Mouse (Mus musculus): ENCODE measurements around the gene Fgf11.

The Fgf11 gene

DNA sequence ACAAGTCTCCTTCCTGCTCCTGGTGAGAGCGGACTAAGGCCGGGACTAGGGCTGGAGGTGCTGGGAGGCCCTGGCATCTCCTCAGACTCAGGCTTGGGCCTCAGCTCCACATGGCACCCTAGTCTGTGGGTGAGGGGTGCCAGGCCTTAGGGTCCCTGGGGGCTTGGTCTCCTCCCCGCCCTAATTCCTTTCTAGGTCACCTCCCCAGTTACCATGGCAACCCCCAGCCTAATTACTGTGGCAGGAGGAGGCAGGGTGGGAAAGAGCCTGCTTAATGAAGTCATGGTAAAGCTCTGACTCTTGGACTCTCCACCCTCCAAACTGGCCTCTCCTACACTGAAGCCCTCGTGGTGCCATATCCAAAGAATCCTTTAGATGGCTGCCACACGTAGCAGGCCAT is 27.2 kb upstream of the Fgf11 start:
- H3K27me3 ChIP-seq (ENCODE audit: insufficient read depth, low read length): peaks cover 36% of the 10 kb centered on the region
- peaks cover 38% of the 10 kb centered on the region for H3K36me3 ChIP-seq (ENCODE audit: insufficient read depth, low read length)
- H3K9me3 ChIP-seq (ENCODE audit: low read length): peaks cover 11% of the 10 kb centered on the region; the same call in 1 of the 2 replicates
- TF ChIP-seq NANOG (IDR thresholded peaks at IDR 0.05; ENCODE audit: borderline replicate concordance, low read length) (no peak), CTCF (conservative IDR thresholded peaks at IDR 0.05; ENCODE audit: low read length) (no peak), POU5F1 (IDR thresholded peaks at IDR 0.05; ENCODE audit: borderline replicate concordance, low read length) (no peak)
- no peak overlapping the region for H3K4me3 ChIP-seq (replicated peaks; ENCODE audit: low read length)
- H3K4me1 ChIP-seq (replicated peaks; ENCODE audit: low read depth, low read length): peaks cover 62% of the 10 kb centered on the region

GRCm38 (mm10) chr11:69823456-69823855 is 21.8 kb upstream of the Fgf11 start:
- Histone ChIP-seq H3K27me3 (ENCODE audit: insufficient read depth, low read length) (peaks cover 25% of the 10 kb centered on the region), H3K4me1 (replicated peaks; ENCODE audit: low read depth, low read length) (peaks cover 31% of the 10 kb centered on the region), H3K36me3 (ENCODE audit: insufficient read depth, low read length) (peaks cover 29% of the 10 kb centered on the region), H3K4me3 (replicated peaks; ENCODE audit: low read length) (no peak overlapping the region), H3K9me3 (ENCODE audit: low read length) (peaks cover 11% of the 10 kb centered on the region; the same call in 1 of the 2 replicates)
- TF ChIP-seq CTCF (conservative IDR thresholded peaks at IDR 0.05; ENCODE audit: low read length) (no peak), NANOG (IDR thresholded peaks at IDR 0.05; ENCODE audit: borderline replicate concordance, low read length) (no peak), POU5F1 (IDR thresholded peaks at IDR 0.05; ENCODE audit: borderline replicate concordance, low read length) (no peak)

- H3K4me1 ChIP-seq (replicated peaks; ENCODE audit: low read depth, low read length): peaks cover 29% of the 10 kb centered on the region
- H3K27me3 ChIP-seq (ENCODE audit: insufficient read depth, low read length): peaks cover 38% of the 10 kb centered on the region
- TF ChIP-seq POU5F1 (IDR thresholded peaks at IDR 0.05; ENCODE audit: borderline replicate concordance, low read length) (no peak), CTCF (conservative IDR thresholded peaks at IDR 0.05; ENCODE audit: low read length) (no peak), NANOG (IDR thresholded peaks at IDR 0.05; ENCODE audit: borderline replicate concordance, low read length) (no peak)
- H3K9me3 ChIP-seq (ENCODE audit: low read length): peaks cover 8% of the 10 kb centered on the region; the same call in 1 of the 2 replicates
- peaks cover 17% of the 10 kb centered on the region for H3K36me3 ChIP-seq (ENCODE audit: insufficient read depth, low read length)
- no peak within 1 kb of the TSS for H3K4me3 ChIP-seq (replicated peaks; ENCODE audit: low read length)
Observed at GRCm38 (mm10) chr11:69822080-69822479, 20.4 kb upstream of the Fgf11 start, which contains the start of gene Spem1. Gene Spem1 (minus strand): TSS chr11:69822180.

DNA sequence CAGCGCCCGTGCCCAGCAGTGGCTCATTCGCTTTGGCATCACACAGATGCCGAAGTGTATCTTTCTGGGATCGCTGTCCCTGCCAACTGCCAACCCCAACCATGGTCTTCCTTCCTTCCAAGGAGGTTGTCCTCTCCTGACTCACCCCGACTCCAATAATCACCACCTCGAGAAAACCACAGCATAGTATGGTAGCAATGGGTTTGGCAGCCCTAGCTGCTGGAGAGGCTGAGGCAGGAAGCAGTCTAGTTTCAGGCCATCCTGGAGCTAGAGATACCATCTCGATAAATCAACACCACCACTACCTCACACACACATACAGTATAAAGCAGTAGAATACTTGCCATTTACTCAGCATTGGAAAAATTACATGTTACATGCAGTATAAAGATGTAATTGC is 17.2 kb upstream of the Fgf11 start:
- H3K36me3 ChIP-seq (ENCODE audit: insufficient read depth, low read length): no peaks in the 10 kb centered on the region
- peaks cover 42% of the 10 kb centered on the region for H3K27me3 ChIP-seq (ENCODE audit: insufficient read depth, low read length)
- TF ChIP-seq NANOG (IDR thresholded peaks at IDR 0.05; ENCODE audit: borderline replicate concordance, low read length) (no peak), CTCF (conservative IDR thresholded peaks at IDR 0.05; ENCODE audit: low read length) (no peak), POU5F1 (IDR thresholded peaks at IDR 0.05; ENCODE audit: borderline replicate concordance, low read length) (no peak)
- H3K9me3 ChIP-seq (ENCODE audit: low read length): no peaks in the 10 kb centered on the region
- no peak overlapping the region for H3K4me3 ChIP-seq (replicated peaks; ENCODE audit: low read length)
- peaks cover 26% of the 10 kb centered on the region for H3K4me1 ChIP-seq (replicated peaks; ENCODE audit: low read depth, low read length)

GRCm38 (mm10) chr11:69818365-69818764 is 16.7 kb upstream of the Fgf11 start, which contains the start of gene Spem2:
Gene Spem2 (minus strand): TSS chr11:69818465.
- no peaks in the 10 kb centered on the region for H3K36me3 ChIP-seq (ENCODE audit: insufficient read depth, low read length)
- peaks cover 21% of the 10 kb centered on the region for H3K4me1 ChIP-seq (replicated peaks; ENCODE audit: low read depth, low read length)

DNA sequence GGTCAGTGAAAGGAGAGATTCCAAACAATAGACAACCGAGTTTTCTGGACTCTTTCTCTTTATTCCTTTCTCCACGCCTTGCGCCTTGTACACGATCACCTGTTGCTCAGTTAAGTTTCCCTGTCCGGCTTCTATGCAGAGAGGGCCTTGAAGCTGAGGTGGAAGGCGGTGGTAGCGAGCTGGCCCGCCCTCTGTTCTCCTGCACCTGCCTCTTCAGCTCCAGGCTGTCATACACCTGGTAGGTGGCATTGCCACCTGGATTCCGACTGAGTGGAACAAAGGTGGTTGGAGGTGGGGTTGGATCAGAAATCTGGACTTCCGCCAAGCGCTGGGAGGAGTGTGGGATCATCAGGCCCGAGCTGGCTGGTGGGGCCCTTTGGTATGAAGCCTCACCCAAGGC is 14.9 kb upstream of the Fgf11 start:
- peaks cover 21% of the 10 kb centered on the region for H3K4me1 ChIP-seq (replicated peaks; ENCODE audit: low read depth, low read length)
- no peaks in the 10 kb centered on the region for H3K36me3 ChIP-seq (ENCODE audit: insufficient read depth, low read length)
- TF ChIP-seq NANOG (IDR thresholded peaks at IDR 0.05; ENCODE audit: borderline replicate concordance, low read length): no peak
- no peak for TF ChIP-seq CTCF (conservative IDR thresholded peaks at IDR 0.05; ENCODE audit: low read length)
- TF ChIP-seq POU5F1 (IDR thresholded peaks at IDR 0.05; ENCODE audit: borderline replicate concordance, low read length): no peak
- peak overlapping the region; percentile 54 for H3K4me3 ChIP-seq (replicated peaks; ENCODE audit: low read length)
- H3K27me3 ChIP-seq (ENCODE audit: insufficient read depth, low read length): peaks cover 52% of the 10 kb centered on the region
- H3K9me3 ChIP-seq (ENCODE audit: low read length): no peaks in the 10 kb centered on the region

More at GRCm38 (mm10) chr11:69818365-69818764, 16.7 kb upstream of the Fgf11 start, which contains the start of gene Spem2:
- Histone ChIP-seq H3K27me3 (ENCODE audit: insufficient read depth, low read length) (peaks cover 41% of the 10 kb centered on the region), H3K4me3 (replicated peaks; ENCODE audit: low read length) (peak within 1 kb of the TSS; percentile 54), H3K9me3 (ENCODE audit: low read length) (no peaks in the 10 kb centered on the region)
- no peak for TF ChIP-seq POU5F1 (IDR thresholded peaks at IDR 0.05; ENCODE audit: borderline replicate concordance, low read length)
- TF ChIP-seq NANOG (IDR thresholded peaks at IDR 0.05; ENCODE audit: borderline replicate concordance, low read length): no peak
- TF ChIP-seq CTCF (conservative IDR thresholded peaks at IDR 0.05; ENCODE audit: low read length): no peak

DNA sequence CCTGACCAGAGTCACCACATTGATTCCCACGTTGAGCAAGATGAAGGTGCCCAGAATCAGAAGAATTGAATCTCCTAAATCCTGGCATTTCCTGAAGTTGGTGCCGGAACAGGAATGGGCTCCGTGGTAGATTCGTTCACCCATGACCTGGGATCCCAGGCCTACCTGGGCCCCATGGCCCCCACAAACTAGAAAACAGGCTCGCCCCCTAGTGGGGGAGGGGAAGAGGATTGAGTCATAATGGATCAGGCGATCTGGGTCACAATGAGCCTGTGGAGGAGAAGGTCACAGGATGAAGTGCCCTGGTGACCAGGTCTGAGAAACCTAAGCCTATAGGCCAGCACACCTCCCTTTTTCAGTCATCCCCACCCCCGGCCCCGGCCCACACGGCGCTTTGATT is 13.5 kb upstream of the Fgf11 start, which contains the start of gene Gm39566:
Gm39566 (minus strand) TSS at position 144 of the 400 bp plus-strand sequence.
- Histone ChIP-seq H3K4me3 (replicated peaks; ENCODE audit: low read length) (no peak within 1 kb of the TSS), H3K36me3 (ENCODE audit: insufficient read depth, low read length) (no peaks in the 10 kb centered on the region), H3K27me3 (ENCODE audit: insufficient read depth, low read length) (peaks cover 61% of the 10 kb centered on the region), H3K9me3 (ENCODE audit: low read length) (no peaks in the 10 kb centered on the region), H3K4me1 (replicated peaks; ENCODE audit: low read depth, low read length) (peaks cover 21% of the 10 kb centered on the region)
- TF ChIP-seq POU5F1 (IDR thresholded peaks at IDR 0.05; ENCODE audit: borderline replicate concordance, low read length) (no peak), CTCF (conservative IDR thresholded peaks at IDR 0.05; ENCODE audit: low read length) (0 out of 2 replicates have a peak, but pooled peaks have one; percentile 15)

GRCm38 (mm10) chr11:69810280-69810679 is 8.6 kb upstream of the Fgf11 start:
- TF ChIP-seq CTCF (conservative IDR thresholded peaks at IDR 0.05; ENCODE audit: low read length) (no peak), POU5F1 (IDR thresholded peaks at IDR 0.05; ENCODE audit: borderline replicate concordance, low read length) (no peak), NANOG (IDR thresholded peaks at IDR 0.05; ENCODE audit: borderline replicate concordance, low read length) (no peak)
- H3K9me3 ChIP-seq (ENCODE audit: low read length): no peaks in the 10 kb centered on the region
- H3K27me3 ChIP-seq (ENCODE audit: insufficient read depth, low read length): peaks cover 38% of the 10 kb centered on the region
- H3K36me3 ChIP-seq (ENCODE audit: insufficient read depth, low read length): no peaks in the 10 kb centered on the region
- no peak overlapping the region for H3K4me3 ChIP-seq (replicated peaks; ENCODE audit: low read length)
- peaks cover 13% of the 10 kb centered on the region for H3K4me1 ChIP-seq (replicated peaks; ENCODE audit: low read depth, low read length)

DNA sequence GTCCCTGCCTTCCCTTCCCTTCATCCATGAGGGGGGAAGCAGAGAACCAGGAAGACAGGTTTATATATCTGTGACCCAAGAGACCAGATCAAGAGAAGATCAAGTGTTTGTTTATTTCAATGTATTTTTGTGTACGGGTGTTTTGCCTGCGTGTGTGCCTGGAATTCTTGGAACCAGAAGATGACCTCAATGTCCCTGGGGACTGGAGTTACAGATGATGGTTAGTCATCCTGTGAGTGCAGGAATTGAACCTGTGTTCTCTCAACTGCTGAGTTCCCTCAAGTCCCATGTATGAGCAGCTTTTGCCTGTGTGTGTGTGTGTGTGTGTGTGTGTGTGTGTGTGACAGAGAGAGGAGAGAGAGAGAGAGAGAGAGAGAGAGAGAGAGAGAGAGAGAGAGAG is 6.0 kb upstream of the Fgf11 start:
- H3K4me1 ChIP-seq (replicated peaks; ENCODE audit: low read depth, low read length): peaks cover 32% of the 10 kb centered on the region
- H3K9me3 ChIP-seq (ENCODE audit: low read length): no peaks in the 10 kb centered on the region

More for the DNA sequence above, 6.0 kb upstream of the Fgf11 start:
- no peak overlapping the region for H3K4me3 ChIP-seq (replicated peaks; ENCODE audit: low read length)
- peaks cover 46% of the 10 kb centered on the region for H3K27me3 ChIP-seq (ENCODE audit: insufficient read depth, low read length)
- no peaks in the 10 kb centered on the region for H3K36me3 ChIP-seq (ENCODE audit: insufficient read depth, low read length)
- TF ChIP-seq POU5F1 (IDR thresholded peaks at IDR 0.05; ENCODE audit: borderline replicate concordance, low read length): no peak
- no peak for TF ChIP-seq NANOG (IDR thresholded peaks at IDR 0.05; ENCODE audit: borderline replicate concordance, low read length)
- TF ChIP-seq CTCF (conservative IDR thresholded peaks at IDR 0.05; ENCODE audit: low read length): no peak

Measured in E14TG2a.4 (cell line).